Mouse (Mus musculus) lung, postnatal 0 days (tissue): ENCODE measurements around the gene Gm20388.

Experiments used
- CTCF ChIP-seq: IDR thresholded peaks from 2 replicates; pipeline ENCODE4 v1.5.1; 2016; ENCODE audit warnings: antibody characterized with exemption, mild to moderate bottlenecking
- EP300 ChIP-seq: IDR thresholded peaks from 2 replicates; pipeline ENCODE4 v1.6.1; 2016; ENCODE audit warnings: antibody characterized with exemption, mild to moderate bottlenecking, control low read depth

- TF ChIP-seq CTCF, result no peak
- no peak for TF ChIP-seq EP300
Measured at GRCm38 (mm10) chr8:121880818-121881217, 1970.2 kb downstream of the Gm20388 start.
